Mouse (Mus musculus) neutrophil, adult 5-6 weeks (primary cell): ENCODE measurements around the gene Cacna2d2. TPM values are rescaled to one million over a fixed set of nuclear protein-coding genes. Genes with fewer than 3 reads are reported as not detected.
"Not testable (repeated sequence)": the region's sequence is repeated elsewhere in the genome, so short reads cannot be mapped to it uniquely, and the experiment has no call there.

Source experiments
- ATAC-seq: fragments of 151-379, 151-347 bp; 2 replicates; pipeline ENCODE4 v1.8.0; 2017; ENCODE audit warnings: mild to moderate bottlenecking, moderate TSS enrichment; ENCODE audit not compliant: insufficient number of reproducible peaks, poor library complexity, low FRiP score, severe bottlenecking; ENCODE audit errors: extremely low read depth
- total RNA-seq: library from RNA; stranded (forward); fragments of 200-1000 nt; gene quantifications from 2 replicates; pipeline ENCODE4 v1.2.3, GENCODE M21; 2017

Cacna2d2 gene
- total RNA-seq, 1 experiment from 2014 or later = 0.58 TPM

GRCm38 (mm10) chr9:107566855-107567254, 167.4 kb downstream of the Cacna2d2 start:
- no peak for ATAC-seq

GRCm38 (mm10) chr9:107567702-107568319, 168.4 kb downstream of the Cacna2d2 start, which contains the start of gene Hyal2:
Hyal2 (plus strand) TSS chr9:107567945.
- no peak for ATAC-seq

GRCm38 (mm10) chr9:107568331-107569261, 169.2 kb downstream of the Cacna2d2 start:
- ATAC-seq = peak; percentile 62

- no peak for ATAC-seq
Measured at GRCm38 (mm10) chr9:107569270-107569669, 169.9 kb downstream of the Cacna2d2 start.

GRCm38 (mm10) chr9:107570016-107570415, 170.6 kb downstream of the Cacna2d2 start:
- no peak for ATAC-seq

- ATAC-seq = no peak
Measured at GRCm38 (mm10) chr9:107570845-107571244, 171.4 kb downstream of the Cacna2d2 start.

GRCm38 (mm10) chr9:107571534-107572326, 172.3 kb downstream of the Cacna2d2 start:
- no peak for ATAC-seq

- ATAC-seq = no peak
Measured at GRCm38 (mm10) chr9:107572327-107572662, 172.9 kb downstream of the Cacna2d2 start.

GRCm38 (mm10) chr9:107573774-107574173, 174.4 kb downstream of the Cacna2d2 start:
- not testable (repeated sequence) for ATAC-seq

GRCm38 (mm10) chr9:107575579-107576356, 176.4 kb downstream of the Cacna2d2 start:
- ATAC-seq = no peak

- no peak for ATAC-seq
Measured at GRCm38 (mm10) chr9:107576357-107577107, 177.1 kb downstream of the Cacna2d2 start, which contains the start of gene Hyal1. Hyal1 (plus strand) TSS chr9:107576927.

GRCm38 (mm10) chr9:107577871-107578270, 178.5 kb downstream of the Cacna2d2 start:
- no peak for ATAC-seq

GRCm38 (mm10) chr9:107578587-107578986, 179.2 kb downstream of the Cacna2d2 start, which contains the start of gene Naa80:
Naa80 (plus strand) TSS chr9:107578887.
- no peak for ATAC-seq

Other genes with a start within 250 kb of the Cacna2d2 start
- gene Dock3, start 167.7 kb upstream of the Cacna2d2 start, total RNA-seq = not detected in 2 replicates
- 41.0 and 43.6 TPM in 2 replicates for gene Mapkapk3, start 109.7 kb upstream of the Cacna2d2 start, total RNA-seq
- 0.58 and 0.61 TPM in 2 replicates for gene Cish, start 103.6 kb upstream of the Cacna2d2 start, total RNA-seq
- 9.7 and 12.6 TPM in 2 replicates for gene Hemk1, start 61.3 kb upstream of the Cacna2d2 start, total RNA-seq
- 0.12 TPM in 1 of 2 replicates, not detected in the other for gene 6430571L13Rik, start 59.0 kb upstream of the Cacna2d2 start, total RNA-seq
- 18.6 and 20.4 TPM in 2 replicates for gene Tmem115, start 134.3 kb downstream of the Cacna2d2 start, total RNA-seq
- gene Cyb561d2, start 142.6 kb downstream of the Cacna2d2 start, total RNA-seq = 9.2 and 11.7 TPM in 2 replicates
- 29.4 and 36.7 TPM in 2 replicates for gene Nprl2, start 142.6 kb downstream of the Cacna2d2 start, total RNA-seq
- 0.86 TPM in 1 of 2 replicates, not detected in the other for gene Zmynd10, start 147.7 kb downstream of the Cacna2d2 start, total RNA-seq
- 70.8 and 78.2 TPM in 2 replicates for gene Rassf1, start 151.9 kb downstream of the Cacna2d2 start, total RNA-seq
- 20.4 and 23.9 TPM in 2 replicates for gene Tusc2, start 163.6 kb downstream of the Cacna2d2 start, total RNA-seq
- 0.93 and 1.1 TPM in 2 replicates for gene Hyal2, start 168.3 kb downstream of the Cacna2d2 start, total RNA-seq
- 2.6 and 2.8 TPM in 2 replicates for gene Hyal1, start 177.3 kb downstream of the Cacna2d2 start, total RNA-seq
- 8.0 and 8.7 TPM in 2 replicates for gene Naa80, start 179.3 kb downstream of the Cacna2d2 start, total RNA-seq
- 2.2 TPM in 1 of 2 replicates, not detected in the other for gene Hyal3, start 181.2 kb downstream of the Cacna2d2 start, total RNA-seq
- gene Ifrd2, start 188.0 kb downstream of the Cacna2d2 start, total RNA-seq = 11.2 and 20.1 TPM in 2 replicates
- 0.12 TPM in 2 replicates for gene Sema3b, start 209.6 kb downstream of the Cacna2d2 start, total RNA-seq
- gene Gnai2, start 235.8 kb downstream of the Cacna2d2 start, total RNA-seq = 1,051 and 1,081 TPM in 2 replicates